Mouse (Mus musculus): Measurements from ENCODE around the gene Acss2.

GRCm38 (mm10) chr2:155629231-155629661 lies 111.5 kb downstream of the Acss2 start:
- TF ChIP-seq TAL1 (IDR thresholded peaks at IDR 0.05; ENCODE audit: low read length), result no peak
- TF ChIP-seq GATA1 (IDR thresholded peaks at IDR 0.05; ENCODE audit: low read length), result no peak

Data from erythroblast, embryonic 14.5 days (primary cell).